Mouse (Mus musculus): ENCODE data around the gene Btbd35f18. TPM values are rescaled to one million over a fixed set of nuclear protein-coding genes. Genes with fewer than 3 reads are reported as not detected.
"Not testable (repeated sequence)": the region's sequence is repeated elsewhere in the genome, so short reads cannot be mapped to it uniquely, and the experiment has no call there.

The Btbd35f18 gene
- polyA plus RNA-seq (2016; fragmentation: Nextera tagmentation; extraction: Ambion mirVana) = not detected in 2 replicates

- ATAC-seq (ENCODE audit: low FRiP score); H3K4me3 ChIP-seq (replicated peaks); H3K9me3 ChIP-seq; H3K4me2 ChIP-seq; H3K36me3 ChIP-seq (replicated peaks); H3K4me1 ChIP-seq; H3K27ac ChIP-seq; H3K9ac ChIP-seq; H3K27me3 ChIP-seq: not testable (repeated sequence)
- WGBS = no CpG with 5 or more reads among the region's 3 CpGs
These were observed at the start of gene Btbd35f18 for GRCm38 (mm10) chrX:3699933-3700332. Gene Btbd35f18, plus strand, starts transcription at chrX:3700233.

Other genes with a start within 250 kb of the Btbd35f18 start
- gene Btbd35f10, start 52.7 kb downstream of the Btbd35f18 start, polyA plus RNA-seq (2016; fragmentation: Nextera tagmentation; extraction: Ambion mirVana) = not detected in 2 replicates

Data from forebrain, embryonic 12.5 days (tissue).